28 mouse cellular contexts compared by ENCODE assay signal in the genomic region with DNA sequence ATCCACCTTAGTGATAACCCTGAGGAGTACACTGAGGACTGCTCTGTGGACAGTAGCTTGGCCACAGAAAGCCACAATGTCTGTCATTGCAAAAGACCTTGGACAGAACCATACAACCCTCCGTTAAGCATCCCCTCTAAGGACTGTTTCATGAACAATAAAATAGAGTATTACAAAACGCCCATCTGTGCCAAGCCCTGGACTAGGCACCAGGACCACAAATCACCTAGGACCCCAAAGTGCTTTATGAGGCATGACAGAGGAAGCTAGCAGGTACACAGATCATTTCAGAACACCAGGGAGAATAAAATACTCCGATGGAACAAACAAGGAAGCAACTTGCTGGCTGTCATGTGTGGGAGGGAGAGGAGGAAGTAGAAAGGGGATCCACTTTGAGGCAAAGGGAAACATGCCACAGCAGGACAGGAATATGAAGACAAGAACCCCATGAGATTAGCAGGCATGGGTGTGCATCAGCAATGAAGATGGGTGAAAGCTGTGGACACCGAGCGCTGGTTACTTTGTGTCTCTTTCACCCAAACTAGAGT. TPM values are rescaled to one million over a fixed set of nuclear protein-coding genes. Genes with fewer than 3 reads are reported as not detected.
DNase-seq lines count a peak whose midpoint lies in the region; ATAC-seq and TF ChIP-seq lines count a peak whose summit lies in the region.
"Had no signal": no experiment of that assay in that cellular context is flagged by ENCODE, and none has a peak within 500 bp of the region (broad histone marks: within the 10 kb centered on the region; RNA-seq: fewer than 3 reads in every experiment).

No protein-coding gene starts in this region.

- TF ChIP-seq CTCF in lung, adult 2 months (IDR thresholded peaks at IDR 0.05; ENCODE audit: insufficient read depth, low read length): no peak

- H3K4me3 ChIP-seq in kidney, embryonic 15.5 days (replicated peaks): no peak overlapping the region
- H3K4me3 ChIP-seq in lung, adult 2 months (replicated peaks; ENCODE audit: extremely low read depth, low read depth, low read length): no peak overlapping the region
- no peak overlapping the region for H3K4me3 ChIP-seq in macrophage (ENCODE audit: inconsistent target)
- no peak overlapping the region for H3K4me3 ChIP-seq in intestine, embryonic 15.5 days (replicated peaks)
- H3K4me3 ChIP-seq: embryonic facial prominence, embryonic 12.5 days; lung, embryonic 15.5 days; megakaryocyte, embryonic 14.5 days; midbrain, embryonic 13.5 days had no signal

- 69% methylated on average over 5 of the region's 5 CpGs for WGBS in kidney, embryonic 15.5 days
- 89% methylated on average over 5 of the region's 5 CpGs for WGBS in lung, adult 2 months
- WGBS in macrophage (ENCODE audit: missing documents): 65% methylated on average over 5 of the region's 5 CpGs
- 93% methylated on average over 5 of the region's 5 CpGs for WGBS in intestine, embryonic 15.5 days

- H3K9ac ChIP-seq in kidney, embryonic 15.5 days: no peak overlapping the region
- H3K9ac ChIP-seq in intestine, embryonic 15.5 days: no peak overlapping the region
- H3K9ac ChIP-seq: embryonic facial prominence, embryonic 12.5 days; hindbrain, embryonic 14.5 days; liver, embryonic 14.5 days; lung, embryonic 15.5 days; midbrain, embryonic 13.5 days had no signal

- H3K4me1 ChIP-seq in kidney, embryonic 15.5 days: no peaks in the 10 kb centered on the region
- no peaks in the 10 kb centered on the region for H3K4me1 ChIP-seq in lung, adult 2 months (ENCODE audit: control insufficient read depth, insufficient read depth, low read length)
- no peaks in the 10 kb centered on the region for H3K4me1 ChIP-seq in intestine, embryonic 15.5 days (replicated peaks)
- H3K4me1 ChIP-seq: embryonic facial prominence, embryonic 12.5 days; lung, embryonic 15.5 days; midbrain, embryonic 13.5 days had no signal

- ATAC-seq in kidney, embryonic 15.5 days (replicated peaks; ENCODE audit: low FRiP score): 0 out of 2 replicates have a peak, but pooled peaks have one; percentile 33
- ATAC-seq in neutrophil, adult 5-6 weeks (ENCODE audit: extremely low read depth, insufficient number of reproducible peaks, low FRiP score, poor library complexity, severe bottlenecking): 0 out of 2 replicates have a peak, but pooled peaks have one; percentile 19
- no peak for ATAC-seq in intestine, embryonic 15.5 days
- ATAC-seq: forebrain, embryonic 14.5 days; inflammation-experienced regulatory T-cells, adult 6 months; midbrain, embryonic 13.5 days had no signal

- H3K27me3 ChIP-seq in kidney, embryonic 15.5 days: no peaks in the 10 kb centered on the region
- H3K27me3 ChIP-seq in intestine, embryonic 15.5 days (replicated peaks): no peaks in the 10 kb centered on the region
- H3K27me3 ChIP-seq: embryonic facial prominence, embryonic 12.5 days; lung, embryonic 15.5 days; megakaryocyte, embryonic 14.5 days; midbrain, embryonic 13.5 days had no signal

- TF ChIP-seq POLR2A in lung, adult 2 months (IDR thresholded peaks at IDR 0.05; ENCODE audit: borderline replicate concordance, extremely low read depth, low read depth, low read length): no peak

- no peak overlapping the region for H3K27ac ChIP-seq in kidney, embryonic 15.5 days
- peak overlapping the region; percentile 10 for H3K27ac ChIP-seq in macrophage
- H3K27ac ChIP-seq in intestine, embryonic 15.5 days: no peak overlapping the region
- H3K27ac ChIP-seq: embryonic facial prominence, embryonic 12.5 days; hindbrain, embryonic 14.5 days; liver, embryonic 14.5 days; lung, embryonic 15.5 days; midbrain, embryonic 13.5 days had no signal

- no peak overlapping the region for H3K4me2 ChIP-seq in kidney, embryonic 15.5 days
- no peak overlapping the region for H3K4me2 ChIP-seq in intestine, embryonic 15.5 days (replicated peaks)
- H3K4me2 ChIP-seq: embryonic facial prominence, embryonic 12.5 days; heart, embryonic 11.5 days; hindbrain, embryonic 14.5 days; lung, embryonic 15.5 days; midbrain, embryonic 13.5 days had no signal

- no peaks in the 10 kb centered on the region for H3K79me2 ChIP-seq in macrophage (ENCODE audit: inconsistent target)

- no peaks in the 10 kb centered on the region for H3K9me3 ChIP-seq in kidney, embryonic 15.5 days (replicated peaks)
- H3K9me3 ChIP-seq in intestine, embryonic 15.5 days: no peaks in the 10 kb centered on the region
- H3K9me3 ChIP-seq: embryonic facial prominence, embryonic 12.5 days; lung, embryonic 15.5 days; megakaryocyte, embryonic 14.5 days; midbrain, embryonic 13.5 days had no signal

- peaks cover 69% of the 10 kb centered on the region for H3K36me3 ChIP-seq in kidney, embryonic 15.5 days
- H3K36me3 ChIP-seq in macrophage (ENCODE audit: inconsistent target): 0 out of 2 replicates have a peak, but pooled peaks cover 11% of the 10 kb centered on the region
- H3K36me3 ChIP-seq in intestine, embryonic 15.5 days: peaks cover 11% of the 10 kb centered on the region; the same call in 1 of the 2 replicates

- DNase-seq in kidney, adult 11 months: no peak
- DNase-seq in lung, postnatal 25 days (ENCODE audit: low spot score): peak; percentile 7
- no peak for DNase-seq in lung, adult 2 months
- DNase-seq in adrenal gland, adult 2 months: no peak
- DNase-seq: cerebellum, adult 8-10 months; cerebellum, postnatal 36 days; embryo, embryonic 11 days; gastrocnemius, postnatal 14 days; heart, postnatal 4 days; kidney, postnatal 10 days; layer of hippocampus, postnatal 36 days; left cerebral cortex, postnatal 4 days; spleen, adult 18-20 months; thymus, postnatal 14 days had no signal

RNA-seq across cellular contexts. Expression of gene Nudt5, which starts 33.5 kb away (rescaled TPM):
- 77.5 and 82.9 TPM in 2 replicates for polyA plus RNA-seq in kidney, embryonic 15.5 days (2015; fragmentation: Nextera tagmentation; extraction: Ambion mirVana)
- 3.8 and 6.9 TPM in 2 replicates for polyA plus RNA-seq in lung, adult 2 months (2012; rRNA removed)
- 10 to 100 TPM in 15 of 26 experiments, 1 to 10 TPM in 11; 1.7 to 37.9 (median 12.4) TPM for total RNA-seq in macrophage (2018; cell fraction: chromatin; rRNA removed)
- 10 to 100 TPM; 11.0 to 23.7 (median 16.6) TPM for total RNA-seq in macrophage (2018; cell fraction: cytosol; rRNA removed)
- total RNA-seq in macrophage (2018; cell fraction: nucleus; rRNA removed): 10 to 100 TPM in 14 of 26 experiments, 1 to 10 TPM in 12; 3.5 to 34.3 (median 10.7) TPM
- 10.6 to 29.8 TPM (median 12.1 TPM) in 3 replicates for polyA plus RNA-seq in macrophage (2018)
- total RNA-seq in neutrophil, adult 5-6 weeks (2017): 14.5 and 19.5 TPM in 2 replicates
- 10 to 100 TPM; 48.8 to 49.5 TPM for total RNA-seq in adrenal gland, adult 2 months (2021)
- 4.9 and 7.7 TPM in 2 replicates for polyA plus RNA-seq in adrenal gland, adult 2 months (2012; rRNA removed)
- polyA plus RNA-seq in intestine, embryonic 15.5 days (2015; fragmentation: Nextera tagmentation; extraction: Ambion mirVana): 70.4 and 73.2 TPM in 2 replicates

RNA-seq across cellular contexts. Expression of gene Cdc123, which starts 33.7 kb away (rescaled TPM):
- polyA plus RNA-seq in kidney, embryonic 15.5 days (2015; fragmentation: Nextera tagmentation; extraction: Ambion mirVana): 304 and 323 TPM in 2 replicates
- polyA plus RNA-seq in lung, adult 2 months (2012; rRNA removed): 31.4 and 54.6 TPM in 2 replicates
- 100 to 1,000 TPM in 12 of 26 experiments, 10 to 100 TPM in 14; 20.8 to 156 (median 87.9) TPM for total RNA-seq in macrophage (2018; cell fraction: chromatin; rRNA removed)
- total RNA-seq in macrophage (2018; cell fraction: cytosol; rRNA removed): 100 to 1,000 TPM in 1 of 26 experiments, 10 to 100 TPM in 25; 51.2 to 100 (median 72.8) TPM
- total RNA-seq in macrophage (2018; cell fraction: nucleus; rRNA removed): 100 to 1,000 TPM in 1 of 26 experiments, 10 to 100 TPM in 25; 28.8 to 107 (median 67.8) TPM
- polyA plus RNA-seq in macrophage (2018): 56.0 to 70.6 TPM (median 63.8 TPM) in 3 replicates
- 65.6 and 110 TPM in 2 replicates for total RNA-seq in neutrophil, adult 5-6 weeks (2017)
- total RNA-seq in adrenal gland, adult 2 months (2021): 100 to 1,000 TPM; 122 to 154 TPM
- polyA plus RNA-seq in adrenal gland, adult 2 months (2012; rRNA removed): 21.7 and 31.2 TPM in 2 replicates
- 267 and 273 TPM in 2 replicates for polyA plus RNA-seq in intestine, embryonic 15.5 days (2015; fragmentation: Nextera tagmentation; extraction: Ambion mirVana)

RNA-seq across cellular contexts. Expression of gene Gm13199, which starts 51.4 kb away (rescaled TPM):
- polyA plus RNA-seq in kidney, embryonic 15.5 days (2015; fragmentation: Nextera tagmentation; extraction: Ambion mirVana): 1.8 and 2.4 TPM in 2 replicates
- polyA plus RNA-seq in lung, adult 2 months (2012; rRNA removed): 1.3 and 1.5 TPM in 2 replicates
- 1 to 10 TPM in 3 of 26 experiments, not detected in 23; 1.3 to 2.7 (median 1.5) TPM for total RNA-seq in macrophage (2018; cell fraction: chromatin; rRNA removed)
- under 1 TPM in 2 of 26 experiments, not detected in 24; 0.24 to 0.26 TPM for total RNA-seq in macrophage (2018; cell fraction: cytosol; rRNA removed)
- total RNA-seq in macrophage (2018; cell fraction: nucleus; rRNA removed): 1 to 10 TPM in 4 of 26 experiments, not detected in 22; 1.1 to 2.3 (median 1.7) TPM
- polyA plus RNA-seq in macrophage (2018): 0.38 to 0.52 TPM in 2 of 3 replicates, not detected in the other
- 2.0 and 5.2 TPM in 2 replicates for total RNA-seq in neutrophil, adult 5-6 weeks (2017)
- total RNA-seq in adrenal gland, adult 2 months (2021): under 1 TPM; 0.40 to 0.93 TPM
- polyA plus RNA-seq in adrenal gland, adult 2 months (2012; rRNA removed): 1.5 and 2.3 TPM in 2 replicates
- polyA plus RNA-seq in intestine, embryonic 15.5 days (2015; fragmentation: Nextera tagmentation; extraction: Ambion mirVana): 1.3 and 1.8 TPM in 2 replicates
- total RNA-seq: heart, adult 18-20 months had no signal
